7 mouse cellular contexts compared by ENCODE assay signal in the genomic region with DNA sequence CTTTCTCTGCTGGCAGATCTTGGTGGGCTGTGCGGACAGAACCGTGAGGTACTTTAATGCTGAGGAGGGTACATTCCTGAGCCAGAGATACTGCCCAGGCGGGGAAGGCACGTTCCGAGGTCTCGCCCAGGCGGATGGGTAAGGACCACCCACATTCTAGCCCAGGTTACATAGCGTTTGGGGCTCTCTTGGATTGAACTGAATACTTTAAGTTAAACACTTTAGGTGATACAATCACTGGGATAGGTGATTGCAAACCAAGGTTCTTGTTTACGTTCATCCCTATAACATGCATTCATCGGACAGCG. TPM values are rescaled to one million over a fixed set of nuclear protein-coding genes. Genes with fewer than 3 reads are reported as not detected.
DNase-seq lines count a peak whose midpoint lies in the region; ATAC-seq and TF ChIP-seq lines count a peak whose summit lies in the region.

No protein-coding gene starts in this region.

- H3K9me3 ChIP-seq in megakaryocyte, embryonic 14.5 days, result 0 out of 2 replicates have a peak, but pooled peaks cover 4% of the 10 kb centered on the region
- H3K9me3 ChIP-seq in limb, embryonic 13.5 days, result no peaks in the 10 kb centered on the region
- H3K9me3 ChIP-seq in stomach, embryonic 14.5 days (ENCODE audit: control insufficient read depth, low read depth, low read length), result no peaks in the 10 kb centered on the region; the same call in 1 of the 2 replicates

- H3K36me3 ChIP-seq in megakaryocyte, embryonic 14.5 days (replicated peaks; ENCODE audit: low read length), result peaks cover 40% of the 10 kb centered on the region
- peaks cover 37% of the 10 kb centered on the region for H3K36me3 ChIP-seq in limb, embryonic 13.5 days
- H3K36me3 ChIP-seq in stomach, embryonic 14.5 days (ENCODE audit: control insufficient read depth, insufficient read depth, low read length), result peaks cover 26% of the 10 kb centered on the region

- no peak for TF ChIP-seq CTCF in embryonic fibroblast, embryonic 13.5 days (IDR thresholded peaks at IDR 0.05; ENCODE audit: borderline replicate concordance, insufficient read depth, low read length)

- peak overlapping the region; percentile 75 for H3K4me2 ChIP-seq in limb, embryonic 13.5 days (replicated peaks)
- peak overlapping the region; percentile 87 for H3K4me2 ChIP-seq in stomach, embryonic 14.5 days (replicated peaks; ENCODE audit: low read depth, low read length)

- no peak for TF ChIP-seq POLR2A in embryonic fibroblast, embryonic 13.5 days (IDR thresholded peaks at IDR 0.05; ENCODE audit: low read depth, low read length)

- ATAC-seq in megakaryocyte, adult 5-6 weeks (ENCODE audit: poor library complexity, severe bottlenecking), result no peak
- ATAC-seq in limb, embryonic 13.5 days (ENCODE audit: low FRiP score, low read depth), result no peak
- no peak; the same call in 1 of the 2 replicates for ATAC-seq in stomach, embryonic 14.5 days (ENCODE audit: insufficient number of reproducible peaks, insufficient read depth, low FRiP score, low read depth)

- no peak overlapping the region for H3K27ac ChIP-seq in embryonic fibroblast, embryonic 13.5 days (ENCODE audit: insufficient read depth, low read length)
- H3K27ac ChIP-seq in limb, embryonic 13.5 days, result peak overlapping the region; percentile 69
- peak overlapping the region; percentile 52; the same call in 1 of the 2 replicates for H3K27ac ChIP-seq in stomach, embryonic 14.5 days (ENCODE audit: low read length)

- no peak for DNase-seq in layer of hippocampus, postnatal 14 days (ENCODE audit: low spot score in 2 of 2)
- DNase-seq in spleen, postnatal 36 days (ENCODE audit: low spot score in 2 of 2), result no peak

- H3K9ac ChIP-seq in limb, embryonic 13.5 days, result peak overlapping the region; percentile 85
- H3K9ac ChIP-seq in stomach, embryonic 14.5 days (replicated peaks; ENCODE audit: low read depth, low read length), result peak overlapping the region; percentile 80

- WGBS in limb, embryonic 13.5 days, result 2% methylated on average over 11 of the region's 11 CpGs
- WGBS in stomach, embryonic 14.5 days, result 3% methylated on average over 11 of the region's 11 CpGs

- peak overlapping the region; percentile 98 for H3K4me3 ChIP-seq in megakaryocyte, embryonic 14.5 days (replicated peaks)
- H3K4me3 ChIP-seq in embryonic fibroblast, embryonic 13.5 days (ENCODE audit: insufficient read depth, low read length), result peak overlapping the region; percentile 80
- H3K4me3 ChIP-seq in limb, embryonic 13.5 days, result peak overlapping the region; percentile 95
- peak overlapping the region; percentile 88 for H3K4me3 ChIP-seq in stomach, embryonic 14.5 days (ENCODE audit: low read depth, low read length)

- H3K27me3 ChIP-seq in megakaryocyte, embryonic 14.5 days (replicated peaks), result no peaks in the 10 kb centered on the region
- H3K27me3 ChIP-seq in limb, embryonic 13.5 days, result no peaks in the 10 kb centered on the region
- H3K27me3 ChIP-seq in stomach, embryonic 14.5 days (ENCODE audit: control insufficient read depth, insufficient read depth, low read length), result no peaks in the 10 kb centered on the region

- H3K4me1 ChIP-seq in megakaryocyte, embryonic 14.5 days, result peaks cover 41% of the 10 kb centered on the region
- H3K4me1 ChIP-seq in embryonic fibroblast, embryonic 13.5 days (ENCODE audit: control insufficient read depth, insufficient read depth, low read length), result 0 out of 2 replicates have a peak, but pooled peaks cover 2% of the 10 kb centered on the region
- peaks cover 20% of the 10 kb centered on the region for H3K4me1 ChIP-seq in limb, embryonic 13.5 days
- H3K4me1 ChIP-seq in stomach, embryonic 14.5 days (ENCODE audit: control insufficient read depth, insufficient read depth, low read length), result peaks cover 10% of the 10 kb centered on the region

RNA-seq across cellular contexts. Expression of gene Wdr74, which starts 0.5 kb away (rescaled TPM):
- polyA plus RNA-seq in megakaryocyte, embryonic 14.5 days (2012; ENCODE audit: insufficient read depth, low replicate concordance), result 3.7 and 16.5 TPM in 2 replicates
- total RNA-seq in megakaryocyte, adult 5-6 weeks (2015), result 30.3 and 37.1 TPM in 2 replicates
- 38.2 and 38.5 TPM in 2 replicates for total RNA-seq in megakaryocyte, adult 5-6 weeks (2017)
- 46.5 and 52.3 TPM in 2 replicates for polyA plus RNA-seq in embryonic fibroblast, embryonic 13.5 days (2011; ENCODE audit: insufficient read length, low read depth, missing spikeins)
- 98.7 TPM in 2 replicates for polyA plus RNA-seq in limb, embryonic 13.5 days (2015; fragmentation: Nextera tagmentation; extraction: Ambion mirVana)
- polyA plus RNA-seq in stomach, embryonic 14.5 days (2014; fragmentation: Nextera tagmentation; extraction: Ambion mirVana), result 79.4 and 85.6 TPM in 2 replicates
- total RNA-seq in layer of hippocampus, postnatal 14 days (2021), result 10 to 100 TPM; 39.9 to 47.9 TPM

RNA-seq across cellular contexts. Expression of gene 1700092M07Rik, which starts 4.4 kb away (rescaled TPM):
- polyA plus RNA-seq in megakaryocyte, embryonic 14.5 days (2012; ENCODE audit: insufficient read depth, low replicate concordance), result 0.86 TPM in 1 of 2 replicates, not detected in the other
- total RNA-seq in megakaryocyte, adult 5-6 weeks (2015), result 0.83 TPM in 1 of 2 replicates, not detected in the other
- total RNA-seq in megakaryocyte, adult 5-6 weeks (2017), result 1.3 TPM in 1 of 2 replicates, not detected in the other
- not detected in 2 replicates for polyA plus RNA-seq in embryonic fibroblast, embryonic 13.5 days (2011; ENCODE audit: insufficient read length, low read depth, missing spikeins)
- polyA plus RNA-seq in limb, embryonic 13.5 days (2015; fragmentation: Nextera tagmentation; extraction: Ambion mirVana), result 2.1 TPM in 2 replicates
- polyA plus RNA-seq in stomach, embryonic 14.5 days (2014; fragmentation: Nextera tagmentation; extraction: Ambion mirVana), result 1.0 and 1.9 TPM in 2 replicates
- total RNA-seq in layer of hippocampus, postnatal 14 days (2021), result 1 to 10 TPM; 1.8 to 2.0 TPM

RNA-seq across cellular contexts. Expression of gene Stx5a, which starts 5.1 kb away (rescaled TPM):
- polyA plus RNA-seq in megakaryocyte, embryonic 14.5 days (2012; ENCODE audit: insufficient read depth, low replicate concordance), result 18.8 and 39.1 TPM in 2 replicates
- 40.9 and 55.3 TPM in 2 replicates for total RNA-seq in megakaryocyte, adult 5-6 weeks (2015)
- total RNA-seq in megakaryocyte, adult 5-6 weeks (2017), result 40.8 and 65.6 TPM in 2 replicates
- polyA plus RNA-seq in embryonic fibroblast, embryonic 13.5 days (2011; ENCODE audit: insufficient read length, low read depth, missing spikeins), result 97.6 and 114 TPM in 2 replicates
- 194 and 205 TPM in 2 replicates for polyA plus RNA-seq in limb, embryonic 13.5 days (2015; fragmentation: Nextera tagmentation; extraction: Ambion mirVana)
- 141 and 143 TPM in 2 replicates for polyA plus RNA-seq in stomach, embryonic 14.5 days (2014; fragmentation: Nextera tagmentation; extraction: Ambion mirVana)
- total RNA-seq in layer of hippocampus, postnatal 14 days (2021), result 10 to 100 TPM; 64.5 to 71.4 TPM

RNA-seq across cellular contexts. Expression of gene Slc3a2, which starts 12.9 kb away (rescaled TPM):
- 139 and 161 TPM in 2 replicates for polyA plus RNA-seq in megakaryocyte, embryonic 14.5 days (2012; ENCODE audit: insufficient read depth, low replicate concordance)
- total RNA-seq in megakaryocyte, adult 5-6 weeks (2015), result 26.3 and 32.6 TPM in 2 replicates
- total RNA-seq in megakaryocyte, adult 5-6 weeks (2017), result 31.6 and 34.1 TPM in 2 replicates
- polyA plus RNA-seq in embryonic fibroblast, embryonic 13.5 days (2011; ENCODE audit: insufficient read length, low read depth, missing spikeins), result 203 and 309 TPM in 2 replicates
- 101 and 103 TPM in 2 replicates for polyA plus RNA-seq in limb, embryonic 13.5 days (2015; fragmentation: Nextera tagmentation; extraction: Ambion mirVana)
- 80.8 and 91.1 TPM in 2 replicates for polyA plus RNA-seq in stomach, embryonic 14.5 days (2014; fragmentation: Nextera tagmentation; extraction: Ambion mirVana)
- total RNA-seq in layer of hippocampus, postnatal 14 days (2021), result 100 to 1,000 TPM; 188 to 200 TPM

RNA-seq across cellular contexts. Expression of gene Nxf1, which starts 20.8 kb away (rescaled TPM):
- 10.6 and 13.3 TPM in 2 replicates for polyA plus RNA-seq in megakaryocyte, embryonic 14.5 days (2012; ENCODE audit: insufficient read depth, low replicate concordance)
- total RNA-seq in megakaryocyte, adult 5-6 weeks (2015), result 257 and 292 TPM in 2 replicates
- total RNA-seq in megakaryocyte, adult 5-6 weeks (2017), result 69.7 and 76.0 TPM in 2 replicates
- 172 and 183 TPM in 2 replicates for polyA plus RNA-seq in embryonic fibroblast, embryonic 13.5 days (2011; ENCODE audit: insufficient read length, low read depth, missing spikeins)
- polyA plus RNA-seq in limb, embryonic 13.5 days (2015; fragmentation: Nextera tagmentation; extraction: Ambion mirVana), result 214 and 217 TPM in 2 replicates
- polyA plus RNA-seq in stomach, embryonic 14.5 days (2014; fragmentation: Nextera tagmentation; extraction: Ambion mirVana), result 168 and 178 TPM in 2 replicates
- total RNA-seq in layer of hippocampus, postnatal 14 days (2021), result 10 to 100 TPM; 79.3 to 91.9 TPM
